Mouse (Mus musculus): ENCODE data around the gene Npas2.

DNA sequence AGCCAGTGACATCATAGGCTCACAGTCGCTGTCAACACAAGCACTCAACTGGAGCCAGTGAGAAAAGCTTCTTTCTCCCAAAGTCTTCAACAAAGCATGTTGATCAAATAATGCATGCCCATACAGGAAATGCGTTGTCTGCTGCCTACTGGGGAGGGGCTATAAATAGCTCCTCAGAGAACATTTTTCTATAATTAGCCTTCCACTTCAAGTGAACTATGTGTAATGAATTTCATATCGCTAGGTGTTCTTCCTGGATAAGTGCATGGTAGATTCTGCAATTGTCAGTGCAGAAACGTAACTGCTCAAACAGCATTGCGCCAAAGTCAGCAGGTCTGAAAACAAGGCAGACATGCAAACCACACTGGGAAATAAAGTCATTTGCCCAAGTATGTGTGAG is 7.7 kb upstream of the Npas2 start:
- TF ChIP-seq CTCF (IDR thresholded peaks at IDR 0.05; ENCODE audit: borderline replicate concordance, insufficient read depth, low read length) = no peak
- TF ChIP-seq POLR2A (IDR thresholded peaks at IDR 0.05; ENCODE audit: low read depth, low read length) = no peak
